Mouse (Mus musculus): ENCODE results near the gene Adss. TPM values are rescaled to one million over a fixed set of nuclear protein-coding genes. Genes with fewer than 3 reads are reported as not detected.
"Not testable (repeated sequence)": the region's sequence is repeated elsewhere in the genome, so short reads cannot be mapped to it uniquely, and the experiment has no call there.

Adss gene
- 19.9 and 25.3 TPM in 2 replicates for polyA plus RNA-seq (2012; rRNA removed)

DNA sequence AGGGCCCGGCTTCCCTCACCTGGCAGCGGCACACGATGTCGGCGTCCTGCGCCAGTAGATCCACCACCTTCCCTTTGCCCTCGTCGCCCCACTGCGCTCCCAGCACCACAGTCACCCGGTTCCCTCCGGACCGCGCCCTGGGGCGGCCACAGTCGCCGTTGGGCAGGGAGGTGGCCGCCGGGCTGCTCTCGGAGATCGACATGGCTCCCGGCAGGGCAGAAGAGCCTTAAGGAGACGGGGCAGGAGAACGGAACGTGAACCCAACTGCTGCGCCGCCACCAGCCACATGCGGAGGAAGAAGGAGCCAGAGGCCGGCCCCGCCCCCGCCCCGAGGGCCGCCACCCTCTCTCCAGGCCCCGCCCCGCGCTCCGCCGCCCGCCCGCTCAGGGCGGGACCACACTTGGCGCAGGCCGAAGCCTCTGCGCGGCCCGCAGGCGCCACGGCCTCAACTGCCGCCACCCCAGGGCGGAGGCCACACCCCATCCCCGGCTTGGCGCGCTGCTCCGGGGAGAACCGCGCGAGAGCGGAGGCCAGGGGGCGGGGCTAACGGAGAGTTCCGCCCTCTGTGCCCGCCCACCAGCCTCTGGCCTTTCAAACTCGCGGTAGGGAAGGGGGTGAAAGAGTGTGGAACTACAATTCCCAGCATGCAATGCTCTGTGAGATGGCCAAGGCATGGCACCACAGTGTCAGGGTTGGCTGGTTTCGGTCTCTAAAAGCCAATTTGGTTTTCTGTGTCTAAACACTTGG, at the start of gene Adss:
Gene Adss (minus strand): TSS at position 319 of the 747 bp plus-strand sequence.
- H3K4me3 ChIP-seq (ENCODE audit: insufficient read depth, low read depth, low read length) = peak within 1 kb of the TSS; percentile 92
- H3K4me1 ChIP-seq (ENCODE audit: control insufficient read depth, insufficient read depth, low read length) = peaks cover 12% of the 10 kb centered on the region
- WGBS = 2% methylated on average over 56 of the region's 64 CpGs
- no peaks in the 10 kb centered on the region for H3K27me3 ChIP-seq (replicated peaks; ENCODE audit: control insufficient read depth, insufficient read depth, low read length)
- H3K36me3 ChIP-seq (ENCODE audit: control insufficient read depth, insufficient read depth, low read length) = no peaks in the 10 kb centered on the region
- DNase-seq = peak; percentile 99
- peak; percentile 47 for TF ChIP-seq POLR2A (IDR thresholded peaks at IDR 0.05; ENCODE audit: low read depth, low read length)
- TF ChIP-seq CTCF (conservative IDR thresholded peaks at IDR 0.05; ENCODE audit: insufficient read depth, insufficient read length, low read depth, low read length) = no peak
- H3K27ac ChIP-seq (ENCODE audit: insufficient read depth, low read depth, low read length) = peak within 1 kb of the TSS; percentile 91

- H3K27ac ChIP-seq (ENCODE audit: insufficient read depth, low read depth, low read length); H3K27me3 ChIP-seq (replicated peaks; ENCODE audit: control insufficient read depth, insufficient read depth, low read length); H3K36me3 ChIP-seq (ENCODE audit: control insufficient read depth, insufficient read depth, low read length); H3K4me1 ChIP-seq (ENCODE audit: control insufficient read depth, insufficient read depth, low read length); H3K4me3 ChIP-seq (ENCODE audit: insufficient read depth, low read depth, low read length); DNase-seq: not testable (repeated sequence)
- 38% methylated on average over 3 of the region's 3 CpGs for whole genome bisulfite sequencing
Observed at GRCm38 (mm10) chr1:177845812-177846211, 49.5 kb upstream of the Adss start.

GRCm38 (mm10) chr1:177827776-177828175, 31.5 kb upstream of the Adss start:
- 73% methylated on average over 4 of the region's 4 CpGs for WGBS

DNA sequence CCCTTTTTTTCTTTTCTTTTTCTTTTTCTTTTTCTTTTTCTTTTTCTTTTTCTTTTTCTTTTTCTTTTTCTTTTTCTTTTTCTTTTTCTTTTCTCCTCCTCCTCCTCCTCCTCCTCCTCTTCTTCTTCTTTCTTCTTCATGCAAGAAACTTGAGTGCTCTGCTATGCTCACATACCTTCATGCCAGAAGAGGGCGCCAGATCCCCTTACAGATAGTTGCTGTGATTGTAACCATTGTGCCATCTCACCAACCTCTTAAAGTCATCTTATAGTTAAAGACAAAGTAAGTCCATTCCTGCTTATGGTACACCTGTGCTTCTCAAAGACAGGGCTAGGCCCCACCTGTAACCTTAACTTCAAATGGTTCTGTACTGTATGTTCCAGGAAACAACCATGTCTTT, 10.5 kb upstream of the Adss start:
- H3K4me3 ChIP-seq (ENCODE audit: insufficient read depth, low read depth, low read length); H3K27ac ChIP-seq (ENCODE audit: insufficient read depth, low read depth, low read length); H3K4me1 ChIP-seq (ENCODE audit: control insufficient read depth, insufficient read depth, low read length); H3K27me3 ChIP-seq (replicated peaks; ENCODE audit: control insufficient read depth, insufficient read depth, low read length); H3K36me3 ChIP-seq (ENCODE audit: control insufficient read depth, insufficient read depth, low read length): not testable (repeated sequence)
- peak; percentile 41 for DNase-seq
- TF ChIP-seq CTCF (conservative IDR thresholded peaks at IDR 0.05; ENCODE audit: insufficient read depth, insufficient read length, low read depth, low read length) = peak; percentile 22; the same call in 1 of the 2 replicates
- WGBS = 27% methylated on average over 1 of the region's 1 CpGs

More at GRCm38 (mm10) chr1:177827776-177828175, 31.5 kb upstream of the Adss start:
- H3K4me1 ChIP-seq (ENCODE audit: control insufficient read depth, insufficient read depth, low read length); H3K27me3 ChIP-seq (replicated peaks; ENCODE audit: control insufficient read depth, insufficient read depth, low read length); DNase-seq; H3K4me3 ChIP-seq (ENCODE audit: insufficient read depth, low read depth, low read length); H3K27ac ChIP-seq (ENCODE audit: insufficient read depth, low read depth, low read length); H3K36me3 ChIP-seq (ENCODE audit: control insufficient read depth, insufficient read depth, low read length): not testable (repeated sequence)

DNA sequence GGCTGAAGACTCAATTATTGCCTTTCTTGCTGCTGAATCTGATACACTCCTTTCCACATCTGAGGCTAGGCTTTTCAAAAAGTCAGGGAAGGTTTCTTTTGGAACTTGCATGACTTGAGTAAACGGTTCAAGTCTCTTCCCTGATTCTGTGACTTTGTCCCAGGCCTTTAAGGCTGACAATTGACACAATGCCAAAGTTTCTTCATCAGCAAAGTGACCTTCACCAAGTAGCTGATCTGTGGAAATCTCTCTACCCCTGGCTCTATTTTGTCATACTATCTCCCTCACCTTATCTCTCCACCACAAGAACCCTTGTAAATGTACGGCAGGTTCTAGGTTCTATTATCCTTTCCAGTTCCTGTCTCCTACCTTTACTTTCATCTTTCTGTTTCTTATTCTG, 7.2 kb upstream of the Adss start:
- no peak overlapping the region for H3K4me3 ChIP-seq (ENCODE audit: insufficient read depth, low read depth, low read length)
- DNase-seq = no peak
- WGBS = 87% methylated on average over 2 of the region's 2 CpGs
- TF ChIP-seq POLR2A (IDR thresholded peaks at IDR 0.05; ENCODE audit: low read depth, low read length) (no peak), CTCF (conservative IDR thresholded peaks at IDR 0.05; ENCODE audit: insufficient read depth, insufficient read length, low read depth, low read length) (no peak)
- no peak overlapping the region for H3K27ac ChIP-seq (ENCODE audit: insufficient read depth, low read depth, low read length)
- no peaks in the 10 kb centered on the region for H3K36me3 ChIP-seq (ENCODE audit: control insufficient read depth, insufficient read depth, low read length)
- no peaks in the 10 kb centered on the region for H3K27me3 ChIP-seq (replicated peaks; ENCODE audit: control insufficient read depth, insufficient read depth, low read length)
- no peaks in the 10 kb centered on the region for H3K4me1 ChIP-seq (ENCODE audit: control insufficient read depth, insufficient read depth, low read length)

DNA sequence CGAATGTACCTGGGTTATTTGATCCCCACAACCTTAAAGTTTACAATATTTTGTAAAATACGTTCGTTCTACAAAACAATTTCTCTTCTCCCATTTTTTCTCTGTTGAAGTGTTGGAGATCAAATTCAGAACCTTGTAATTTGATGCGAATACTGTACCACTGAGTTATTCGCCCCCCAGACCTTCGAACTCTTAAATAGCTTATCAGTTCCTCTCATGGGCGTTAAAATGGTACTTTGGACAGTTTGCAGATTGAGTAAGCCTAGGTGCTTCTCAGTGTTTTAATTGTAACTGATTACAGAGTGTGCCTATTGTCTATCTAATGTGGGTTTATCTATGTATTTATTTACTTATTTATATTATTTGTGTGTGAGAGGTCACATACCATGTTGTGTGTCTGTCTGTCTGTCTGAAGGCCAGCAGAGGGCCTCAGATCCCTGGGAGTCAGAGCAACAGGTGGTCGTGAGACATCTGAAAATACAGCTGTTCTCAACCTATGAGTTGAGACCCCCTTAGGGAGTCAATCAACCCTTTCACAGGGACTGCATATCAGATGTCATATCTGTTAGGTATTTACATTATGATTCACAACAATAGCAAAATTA, 942 bp upstream of the Adss start:
- no peaks in the 10 kb centered on the region for H3K27me3 ChIP-seq (replicated peaks; ENCODE audit: control insufficient read depth, insufficient read depth, low read length)
- no peak overlapping the region for H3K27ac ChIP-seq (ENCODE audit: insufficient read depth, low read depth, low read length)
- WGBS = 65% methylated on average over 8 of the region's 8 CpGs
- H3K4me1 ChIP-seq (ENCODE audit: control insufficient read depth, insufficient read depth, low read length) = peaks cover 12% of the 10 kb centered on the region
- DNase-seq = no peak
- no peak overlapping the region for H3K4me3 ChIP-seq (ENCODE audit: insufficient read depth, low read depth, low read length)
- TF ChIP-seq POLR2A (IDR thresholded peaks at IDR 0.05; ENCODE audit: low read depth, low read length) = no peak
- peak; percentile 18; the same call in 1 of the 2 replicates for TF ChIP-seq CTCF (conservative IDR thresholded peaks at IDR 0.05; ENCODE audit: insufficient read depth, insufficient read length, low read depth, low read length)
- no peaks in the 10 kb centered on the region for H3K36me3 ChIP-seq (ENCODE audit: control insufficient read depth, insufficient read depth, low read length)

DNA sequence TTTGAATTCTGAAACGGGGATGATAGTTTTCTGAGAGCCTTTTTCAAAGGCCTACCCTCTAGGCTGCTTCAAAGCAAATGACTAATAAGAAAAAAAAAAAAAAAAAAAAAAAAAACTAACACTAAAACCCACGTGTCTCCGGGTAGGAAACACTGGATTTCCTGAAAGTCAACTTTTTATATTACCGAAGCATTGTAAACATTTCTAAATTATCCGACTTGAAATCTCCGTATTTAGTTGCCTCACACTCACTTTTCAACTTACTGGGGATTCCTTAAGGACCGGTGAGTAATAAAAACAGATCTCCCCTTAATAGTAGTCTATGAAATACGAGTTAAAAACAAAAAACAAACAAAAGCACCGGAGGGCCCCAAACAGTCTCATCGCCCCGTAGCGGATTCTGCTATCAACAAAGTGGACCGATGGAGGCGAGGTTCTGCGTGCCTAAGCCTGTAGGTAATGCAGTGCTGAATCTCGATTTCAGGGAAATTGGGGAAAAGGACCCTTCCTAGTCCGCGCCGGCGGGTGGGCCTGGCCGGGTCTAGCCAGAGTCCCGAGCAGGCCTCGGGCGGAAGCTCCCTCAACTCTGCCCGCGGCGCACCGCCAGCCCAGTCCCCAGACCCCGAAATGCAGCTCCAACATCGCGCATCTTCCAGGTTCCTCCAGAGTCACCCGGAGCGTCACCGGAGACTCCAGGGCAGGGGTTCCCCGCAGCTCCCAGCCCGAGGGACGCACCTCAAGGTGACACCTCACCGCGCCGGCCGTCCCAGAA, 704 bp downstream of the Adss start:
- peak overlapping the region; percentile 91 for H3K27ac ChIP-seq (ENCODE audit: insufficient read depth, low read depth, low read length)
- WGBS = under 1% methylated on average over 41 of the region's 41 CpGs
- H3K36me3 ChIP-seq (ENCODE audit: control insufficient read depth, insufficient read depth, low read length) = no peaks in the 10 kb centered on the region
- no peaks in the 10 kb centered on the region for H3K27me3 ChIP-seq (replicated peaks; ENCODE audit: control insufficient read depth, insufficient read depth, low read length)
- no peak for TF ChIP-seq CTCF (conservative IDR thresholded peaks at IDR 0.05; ENCODE audit: insufficient read depth, insufficient read length, low read depth, low read length)
- H3K4me3 ChIP-seq (ENCODE audit: insufficient read depth, low read depth, low read length) = peak overlapping the region; percentile 92
- DNase-seq = no peak
- peaks cover 12% of the 10 kb centered on the region for H3K4me1 ChIP-seq (ENCODE audit: control insufficient read depth, insufficient read depth, low read length)
